Mouse (Mus musculus) forebrain, embryonic 16.5 days (tissue): ENCODE data around the gene Fbxw19. TPM values are rescaled to one million over a fixed set of nuclear protein-coding genes. Genes with fewer than 3 reads are reported as not detected.
"Not testable (repeated sequence)": the region's sequence is repeated elsewhere in the genome, so short reads cannot be mapped to it uniquely, and the experiment has no call there.

ENCODE experiments used
- ATAC-seq: fragments of 200-750 bp; cut with Nextera tagmentation; 2 replicates; pipeline ENCODE4 v1.8.0; 2017; ENCODE audit warnings: mild to moderate bottlenecking, moderate library complexity
- H3K27ac ChIP-seq: fragments of 300-500 bp; sonication (generic); 2 replicates; pipeline ENCODE4 v1.5.1; 2014; ENCODE audit warnings: low read length, control low read depth
- H3K27me3 ChIP-seq: fragments of 300-500 bp; sonication (generic); replicated peaks from 2 replicates; pipeline ENCODE4 v1.6.1; 2014; ENCODE audit warnings: low read length; ENCODE audit not compliant: control insufficient read depth, insufficient read depth
- H3K36me3 ChIP-seq: fragments of 300-500 bp; sonication (generic); 2 replicates; pipeline ENCODE4 v1.6.1; 2014; ENCODE audit not compliant: control insufficient read depth, insufficient read depth
- H3K4me1 ChIP-seq: fragments of 300-500 bp; sonication (generic); replicated peaks from 2 replicates; pipeline ENCODE4 v1.6.1; 2014; ENCODE audit warnings: low read length; ENCODE audit not compliant: control insufficient read depth, insufficient read depth
- H3K4me2 ChIP-seq: fragments of 300-500 bp; sonication (generic); 2 replicates; pipeline ENCODE4 v1.6.1; 2014; ENCODE audit warnings: mild to moderate bottlenecking, low read length, control low read depth
- H3K4me3 ChIP-seq: fragments of 300-500 bp; sonication (generic); replicated peaks from 2 replicates; pipeline ENCODE4 v1.5.1; 2014; ENCODE audit warnings: mild to moderate bottlenecking, low read length, control low read depth
- H3K9ac ChIP-seq: fragments of 300-500 bp; sonication (generic); replicated peaks from 2 replicates; pipeline ENCODE4 v1.6.1; 2014; ENCODE audit warnings: low read depth, low read length, control low read depth
- H3K9me3 ChIP-seq: fragments of 300-500 bp; sonication (generic); 2 replicates; pipeline ENCODE4 v1.6.1; 2016; ENCODE audit warnings: low read length; ENCODE audit not compliant: control insufficient read depth
- WGBS: fragments of 180-500 bp; shearing (Covaris S2); extraction: QIAGEN DNeasy Blood & Tissue Kit; methylation state at CpG from one replicate; pipeline ENCODE4 v1.1.7; 2014; 5-methylcytosine and 5-hydroxymethylcytosine counted together
- polyA plus RNA-seq: library from polyadenylated mRNA; unstranded; fragments of >200 nt; fragmentation: Nextera tagmentation; extraction: Ambion mirVana; gene quantifications from 2 replicates; pipeline ENCODE4 v1.2.1, GENCODE M21; 2015

The Fbxw19 gene
- polyA plus RNA-seq, result not detected in 2 replicates

DNA sequence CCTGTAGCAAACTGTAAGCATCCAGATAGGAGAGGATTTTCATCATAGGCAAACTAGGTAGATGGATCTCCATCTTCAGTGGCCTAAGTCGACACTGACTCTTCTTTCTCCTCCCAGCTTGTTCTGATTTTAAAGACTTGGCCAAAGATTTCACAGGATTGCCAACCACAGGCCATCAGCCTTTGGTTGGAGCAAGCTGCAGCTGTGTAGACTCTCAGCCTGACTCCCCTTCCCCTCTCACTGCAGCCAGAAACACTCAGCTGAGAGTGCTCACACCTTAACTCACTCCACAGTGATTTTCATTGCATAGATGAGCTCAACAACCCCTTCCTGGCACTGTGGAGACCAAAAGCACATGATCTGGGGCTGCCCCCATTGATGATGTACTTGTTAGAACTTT is at the start of gene Fbxw19:
Gene Fbxw19 (minus strand): TSS at position 101 of the 400 bp plus-strand sequence.
- H3K4me2 ChIP-seq, ATAC-seq, H3K4me1 ChIP-seq, H3K36me3 ChIP-seq, H3K9ac ChIP-seq, H3K27ac ChIP-seq, H3K4me3 ChIP-seq, H3K27me3 ChIP-seq, H3K9me3 ChIP-seq: not testable (repeated sequence)
- 76% methylated on average over 1 of the region's 1 CpGs for WGBS

DNA sequence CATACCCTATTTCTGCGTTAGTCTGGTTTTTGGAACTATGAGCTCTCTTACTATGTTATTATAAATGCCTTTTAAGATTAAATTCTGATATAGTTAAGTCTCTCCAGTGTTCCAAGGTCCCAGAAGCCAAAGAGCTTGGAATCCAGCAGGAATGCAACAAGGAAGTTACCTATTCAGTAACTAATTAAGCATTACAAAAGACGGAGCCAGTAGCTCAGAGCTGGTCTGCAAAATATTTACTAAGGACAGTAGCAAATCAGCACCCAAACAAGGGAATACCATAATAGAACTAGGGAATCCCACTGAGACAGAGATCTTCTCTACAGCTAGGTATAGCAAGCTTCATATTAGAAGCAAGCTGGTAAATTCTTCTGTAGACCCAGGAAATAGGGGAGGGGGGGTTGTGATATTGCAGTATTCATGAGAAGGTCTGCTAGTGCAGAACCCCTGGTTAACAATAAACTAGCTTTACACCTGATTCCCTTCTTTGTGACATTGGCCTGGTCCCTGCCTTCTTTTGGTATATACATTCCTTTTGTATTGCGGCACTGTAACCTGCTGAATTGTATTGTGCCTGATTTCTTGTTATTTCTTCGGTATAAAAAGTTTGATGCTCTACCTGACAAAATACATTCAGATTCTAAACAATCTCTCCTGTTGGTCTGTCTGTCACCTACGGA is 27.9 kb upstream of the Fbxw19 start:
- H3K9me3 ChIP-seq, result no peaks in the 10 kb centered on the region
- no peak overlapping the region for H3K27ac ChIP-seq

DNA sequence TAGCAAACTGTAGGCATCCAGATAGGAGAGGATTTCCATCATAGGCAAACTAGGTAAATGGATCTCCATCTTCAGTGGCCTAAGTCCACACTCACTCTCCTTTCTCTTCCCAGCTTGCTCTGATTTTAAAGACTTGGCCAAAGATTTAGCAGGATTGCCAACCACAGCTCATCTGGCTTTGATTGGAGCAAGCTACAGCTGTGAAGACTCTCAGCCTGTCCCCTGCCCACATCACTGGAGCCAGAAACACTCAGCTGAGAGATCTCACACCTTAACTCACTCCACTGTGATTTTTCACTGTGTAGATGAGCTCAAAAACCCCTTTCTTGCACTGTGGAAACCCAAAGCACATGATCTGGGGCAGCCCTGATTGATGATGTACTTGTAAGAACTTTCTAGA is 46.6 kb downstream of the Fbxw19 start, which contains the start of gene Fbxw16:
Gene Fbxw16 (minus strand): TSS at position 101 of the 400 bp plus-strand sequence.
- no peak within 1 kb of the TSS for H3K4me3 ChIP-seq
- no peaks in the 10 kb centered on the region for H3K27me3 ChIP-seq
- H3K4me1 ChIP-seq, result no peaks in the 10 kb centered on the region
- H3K36me3 ChIP-seq, result no peaks in the 10 kb centered on the region
- H3K27ac ChIP-seq, result no peak within 1 kb of the TSS
- ATAC-seq, result no peak
- H3K4me2 ChIP-seq, result no peak within 1 kb of the TSS
- H3K9me3 ChIP-seq, result no peaks in the 10 kb centered on the region
- no peak within 1 kb of the TSS for H3K9ac ChIP-seq

More for the DNA sequence above, 27.9 kb upstream of the Fbxw19 start:
- Histone ChIP-seq H3K4me1 (no peaks in the 10 kb centered on the region), H3K4me3 (no peak overlapping the region), H3K27me3 (no peaks in the 10 kb centered on the region), H3K9ac (no peak overlapping the region), H3K4me2 (no peak overlapping the region), H3K36me3 (no peaks in the 10 kb centered on the region)
- WGBS, result 79% methylated on average over 5 of the region's 5 CpGs
- ATAC-seq, result no peak

DNA sequence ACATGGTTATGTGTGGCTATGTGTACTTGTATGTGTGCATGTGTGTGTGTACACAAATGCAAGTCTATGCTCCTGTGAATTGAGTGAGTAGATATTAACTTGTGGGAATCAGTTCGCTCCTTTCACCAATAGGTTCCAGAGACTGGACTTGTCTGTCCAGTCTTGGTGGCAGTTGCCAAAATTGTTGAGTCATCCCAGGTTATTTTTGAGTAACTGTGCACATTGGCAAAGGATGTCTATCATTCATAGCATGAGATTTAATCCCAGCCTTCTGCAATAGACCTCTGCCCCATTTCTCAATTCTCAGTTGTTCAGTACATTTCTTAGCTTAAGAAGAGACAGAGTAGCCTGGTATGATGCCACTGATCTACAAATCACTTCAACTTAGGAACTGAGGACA is 62.7 kb downstream of the Fbxw19 start:
- no peak for ATAC-seq
- Histone ChIP-seq H3K9me3 (no peaks in the 10 kb centered on the region), H3K4me2 (no peak overlapping the region), H3K36me3 (no peaks in the 10 kb centered on the region), H3K27ac (no peak overlapping the region), H3K4me1 (no peaks in the 10 kb centered on the region), H3K27me3 (no peaks in the 10 kb centered on the region), H3K9ac (no peak overlapping the region), H3K4me3 (no peak overlapping the region)
- 86% methylated on average over 1 of the region's 1 CpGs for WGBS

Other genes starting within 250 kb of the Fbxw19 start
- not detected in 2 replicates for gene Fbxw14, start 208.2 kb downstream of the Fbxw19 start, polyA plus RNA-seq
- gene Fbxw28, start 156.2 kb downstream of the Fbxw19 start, polyA plus RNA-seq, result not detected in 2 replicates
- gene Fbxw22, start 91.6 kb downstream of the Fbxw19 start, polyA plus RNA-seq, result not detected in 2 replicates
- not detected in 2 replicates for gene Fbxw16, start 46.7 kb downstream of the Fbxw19 start, polyA plus RNA-seq
- gene Fbxw15, start 72.4 kb upstream of the Fbxw19 start, polyA plus RNA-seq, result not detected in 2 replicates
- gene Fbxw24, start 130.2 kb upstream of the Fbxw19 start, polyA plus RNA-seq, result 0.27 TPM in 1 of 2 replicates, not detected in the other
- gene Fbxw25, start 168.8 kb upstream of the Fbxw19 start, polyA plus RNA-seq, result not detected in 2 replicates
- not detected in 2 replicates for gene Fbxw18, start 206.8 kb upstream of the Fbxw19 start, polyA plus RNA-seq